Mouse (Mus musculus) lung, adult 2 months (tissue): ENCODE results near the gene Zkscan8. TPM values are rescaled to one million over a fixed set of nuclear protein-coding genes. Genes with fewer than 3 reads are reported as not detected.
A peak's percentile ranks its signal among the peaks of the same experiment; 100 is the strongest.
"Not testable (repeated sequence)": the region's sequence is repeated elsewhere in the genome, so short reads cannot be mapped to it uniquely, and the experiment has no call there.

ENCODE experiments used
- DNase-seq: peaks from one replicate; pipeline ENCODE4 v3.0.0; 2022
- H3K4me1 ChIP-seq: fragments of 200-500 bp; 2 replicates; pipeline ENCODE4 v1.6.1; 2011; ENCODE audit warnings: low read length; ENCODE audit not compliant: control insufficient read depth, insufficient read depth
- H3K4me3 ChIP-seq: fragments of 200-500 bp; replicated peaks from 2 replicates; pipeline ENCODE3; 2011; ENCODE audit warnings: low read depth, mild to moderate bottlenecking, control low read depth, low read length; ENCODE audit errors: extremely low read depth
- CTCF ChIP-seq: fragments of 200-500 bp; IDR thresholded peaks from 2 replicates; pipeline ENCODE4 v1.5.1; 2011; ENCODE audit warnings: mild to moderate bottlenecking, low read length, control low read depth; ENCODE audit not compliant: insufficient read depth
- POLR2A ChIP-seq: fragments of 200-500 bp; IDR thresholded peaks from 2 replicates; pipeline ENCODE4 v1.6.1; 2011; ENCODE audit warnings: low read depth, mild to moderate bottlenecking, control low read depth, low read length, borderline replicate concordance; ENCODE audit errors: extremely low read depth
- WGBS: fragments of 180-500 bp; shearing (Covaris S2); methylation state at CpG from one replicate; pipeline ENCODE4 v1.1.7; 2018; 5-methylcytosine and 5-hydroxymethylcytosine counted together
- polyA plus RNA-seq: library from polyadenylated mRNA; depleted of rRNA; stranded (reverse); fragments of >200 nt; gene quantifications from 2 replicates; pipeline ENCODE4 v1.2.3, GENCODE M21; 2012; rRNA removed

The Zkscan8 gene
- polyA plus RNA-seq: 2.5 and 4.7 TPM in 2 replicates

DNA sequence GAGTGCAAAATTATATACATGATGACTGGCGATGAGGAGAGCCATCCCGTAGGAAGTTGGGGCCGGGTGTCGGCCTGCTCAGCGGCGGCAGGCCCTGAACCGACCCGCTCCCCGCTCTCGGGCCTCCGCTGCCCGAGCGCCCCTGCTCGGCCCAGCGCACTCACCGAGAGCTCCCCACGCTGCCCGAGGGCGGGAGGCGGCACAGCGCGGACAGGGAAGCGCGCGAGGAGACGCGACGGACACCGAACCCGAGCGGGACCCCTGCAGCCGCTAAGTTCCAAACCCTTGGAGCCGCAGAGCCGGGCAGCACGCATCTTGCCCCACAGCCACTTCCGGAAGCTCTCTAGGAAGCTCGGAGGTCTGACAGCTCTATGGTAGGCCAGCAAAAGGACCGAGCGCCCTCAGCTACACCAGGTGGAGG lies at the start of gene Zkscan8:
Zkscan8 (minus strand) TSS at position 340 of the 421 bp plus-strand sequence.
- Histone ChIP-seq H3K4me1 (peaks cover 2% of the 10 kb centered on the region; the same call in 1 of the 2 replicates), H3K4me3 (peak within 1 kb of the TSS; percentile 92)
- WGBS: under 1% methylated on average over 39 of the region's 39 CpGs
- TF ChIP-seq CTCF (no peak), POLR2A (peak; percentile 66; the same call in 1 of the 2 replicates)
- peak; percentile 88 for DNase-seq

DNA sequence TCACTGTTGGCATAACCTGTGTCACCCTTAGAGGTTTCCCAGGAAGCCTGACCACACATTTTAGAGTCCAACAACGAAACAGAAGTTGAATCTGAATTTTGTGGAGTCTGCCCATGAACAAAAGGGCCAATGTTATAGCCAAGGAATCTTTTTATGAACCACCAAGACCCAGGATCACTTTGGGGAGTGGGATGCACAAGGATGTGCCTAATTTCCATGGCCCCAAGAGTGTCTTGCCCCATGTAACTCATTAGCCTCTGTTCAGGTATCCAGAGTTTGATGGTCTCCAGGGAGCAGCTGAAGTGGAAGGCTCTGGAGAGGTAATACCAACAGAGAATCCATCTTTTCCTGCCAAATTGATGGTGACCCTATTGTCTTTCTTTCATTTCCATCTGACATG lies 28.9 kb upstream of the Zkscan8 start, which contains the start of gene Olfr1535:
Olfr1535 (minus strand) TSS at position 101 of the 400 bp plus-strand sequence.
- no peak within 1 kb of the TSS for H3K4me3 ChIP-seq
- no peak for DNase-seq
- H3K4me1 ChIP-seq: no peaks in the 10 kb centered on the region
- TF ChIP-seq CTCF (no peak), POLR2A (no peak)
- 32% methylated on average over 1 of the region's 1 CpGs for WGBS

DNA sequence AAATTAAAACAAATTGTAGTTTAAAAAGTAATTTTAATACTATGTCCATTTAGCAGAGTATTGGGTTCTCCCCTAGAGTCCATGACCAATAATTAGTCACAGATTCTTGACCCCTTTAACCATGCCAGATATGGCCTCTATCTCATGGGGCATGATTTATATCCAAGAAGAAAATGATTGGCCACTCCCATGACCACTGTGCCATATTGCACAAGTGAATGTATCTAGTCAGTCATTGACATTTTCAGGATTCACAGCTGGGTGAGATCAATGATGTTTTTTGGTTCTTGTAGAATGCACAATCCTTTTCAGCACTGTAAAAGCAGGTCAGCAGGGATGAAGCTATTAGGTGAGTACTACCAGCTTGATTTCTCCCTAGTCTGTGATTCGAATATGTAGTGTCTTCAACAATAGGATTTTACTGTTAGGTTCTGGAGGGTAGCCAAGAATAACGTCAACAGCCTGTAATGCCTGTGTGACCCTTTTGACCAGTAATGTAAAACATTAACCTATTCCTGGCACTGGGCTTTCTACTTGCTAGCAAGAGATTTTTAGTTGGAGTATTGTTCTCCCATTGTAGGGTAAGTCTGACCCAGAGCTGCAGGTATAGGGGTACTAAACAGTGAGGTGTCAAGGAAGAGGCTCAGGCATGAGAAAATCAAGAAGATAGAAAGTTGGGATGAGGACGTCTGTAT lies 19.6 kb upstream of the Zkscan8 start:
- no peak for DNase-seq
- Histone ChIP-seq H3K4me3 (no peak overlapping the region), H3K4me1 (no peaks in the 10 kb centered on the region)
- TF ChIP-seq POLR2A (no peak), CTCF (no peak)
- 36% methylated on average over 3 of the region's 3 CpGs for WGBS

- TF ChIP-seq POLR2A (no peak), CTCF (no peak)
- DNase-seq: no peak
- WGBS: 90% methylated on average over 3 of the region's 3 CpGs
- H3K4me3 ChIP-seq: no peak overlapping the region
- no peaks in the 10 kb centered on the region for H3K4me1 ChIP-seq
These were observed 18.6 kb upstream of the Zkscan8 start for GRCm38 (mm10) chr13:21549487-21549886.

- no peak for TF ChIP-seq CTCF
- Histone ChIP-seq H3K4me3 (no peak within 1 kb of the TSS), H3K4me1 (no peaks in the 10 kb centered on the region)
- WGBS: 65% methylated on average over 1 of the region's 1 CpGs
- DNase-seq: no peak
These were observed 11.8 kb upstream of the Zkscan8 start, which contains the start of gene Olfr1366 for GRCm38 (mm10) chr13:21542708-21543107. Gene Olfr1366, minus strand, starts transcription at chr13:21542808.

- Histone ChIP-seq H3K4me1 (peaks cover 2% of the 10 kb centered on the region; the same call in 1 of the 2 replicates), H3K4me3 (peak overlapping the region; percentile 27)
- no peak for DNase-seq
- 34% methylated on average over 7 of the region's 7 CpGs for WGBS
- TF ChIP-seq CTCF (no peak), POLR2A (no peak)
These were observed 784 bp downstream of the Zkscan8 start for GRCm38 (mm10) chr13:21530136-21530535.

DNA sequence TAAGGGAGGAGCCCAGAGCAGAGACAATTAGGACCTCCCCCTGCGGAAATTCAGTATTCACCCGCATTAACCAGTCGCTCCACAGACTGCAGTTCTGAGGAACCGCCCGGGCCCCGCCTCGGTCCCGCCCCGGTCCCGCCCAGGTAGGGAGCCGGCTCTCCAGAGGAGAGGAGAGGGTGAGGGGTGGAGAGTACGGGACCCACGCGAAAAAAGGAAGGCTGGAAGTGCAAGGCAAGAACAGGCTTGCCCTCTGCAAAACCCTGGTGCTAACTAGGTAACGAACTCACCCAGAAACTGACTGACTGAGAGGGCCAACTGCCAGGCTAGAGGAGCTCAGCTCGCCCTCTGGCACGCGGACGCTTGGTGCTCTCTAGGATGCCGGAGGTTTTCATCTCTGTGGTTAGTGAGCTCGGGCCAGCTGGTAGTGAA lies 24.7 kb downstream of the Zkscan8 start:
- peak; percentile 79 for DNase-seq
- TF ChIP-seq POLR2A (peak; percentile 80; the same call in 1 of the 2 replicates), CTCF (no peak)
- 0% methylated on average over 21 of the region's 21 CpGs for WGBS

DNA sequence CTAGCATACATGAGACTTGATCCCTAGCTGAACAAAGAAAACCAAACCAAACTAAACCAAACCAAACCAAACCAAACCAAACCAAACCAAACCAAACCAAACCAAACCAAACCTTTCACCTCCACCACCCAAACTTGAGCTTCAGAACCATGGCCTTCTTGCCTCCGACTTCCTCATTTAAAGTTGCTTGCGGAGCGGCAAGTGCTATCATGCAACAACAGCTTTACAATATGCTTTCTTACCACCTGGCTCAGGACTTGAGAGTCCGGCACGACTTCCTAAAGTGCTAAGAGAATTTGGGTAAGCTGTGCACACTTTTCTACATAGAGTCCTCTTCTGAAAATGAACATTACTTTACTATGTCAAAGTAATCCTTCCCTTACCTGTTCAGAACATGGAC lies 28.6 kb downstream of the Zkscan8 start:
- no peak for DNase-seq
- Histone ChIP-seq H3K4me3 (no peak overlapping the region), H3K4me1 (no peaks in the 10 kb centered on the region)
- TF ChIP-seq CTCF: no peak
- TF ChIP-seq POLR2A: no peak
- 85% methylated on average over 5 of the region's 5 CpGs for WGBS

More for the DNA sequence above, 24.7 kb downstream of the Zkscan8 start:
- no peaks in the 10 kb centered on the region for H3K4me1 ChIP-seq
- H3K4me3 ChIP-seq: peak overlapping the region; percentile 99

- not testable (repeated sequence) for DNase-seq, H3K4me3 ChIP-seq, H3K4me1 ChIP-seq
- 92% methylated on average over 17 of the region's 17 CpGs for WGBS
These were observed 29.7 kb downstream of the Zkscan8 start, which contains the start of gene Gm11273 for GRCm38 (mm10) chr13:21501182-21501581. Gene Gm11273, minus strand, starts transcription at chr13:21501418.

DNA sequence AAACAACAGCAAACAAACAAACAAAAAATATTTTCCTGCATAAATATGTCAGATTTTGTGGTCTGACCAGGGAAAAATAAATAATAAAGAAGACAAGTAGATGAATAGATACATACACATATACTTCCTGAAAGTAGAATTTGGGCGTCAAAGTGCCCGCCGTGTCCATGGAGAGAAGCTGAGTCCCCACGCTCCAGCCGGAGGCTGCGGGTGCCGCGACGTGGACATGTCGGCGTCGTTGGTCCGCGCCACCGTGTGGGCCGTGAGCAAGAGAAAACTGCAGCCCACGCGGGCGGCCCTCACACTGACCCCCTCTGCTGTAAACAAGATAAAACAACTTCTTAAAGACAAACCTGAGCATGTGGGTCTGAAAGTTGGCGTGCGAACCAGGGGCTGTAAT lies 35.8 kb downstream of the Zkscan8 start, which contains the start of gene AK157302:
AK157302 (plus strand) TSS at position 144 of the 400 bp plus-strand sequence.
- TF ChIP-seq CTCF (no peak), POLR2A (no peak)
- H3K4me3 ChIP-seq: no peak within 1 kb of the TSS
- H3K4me1 ChIP-seq: no peaks in the 10 kb centered on the region
- DNase-seq: no peak
- 92% methylated on average over 21 of the region's 21 CpGs for WGBS
